Mouse (Mus musculus): ENCODE measurements around the gene Lrrc8c. TPM values are rescaled to one million over a fixed set of nuclear protein-coding genes. Genes with fewer than 3 reads are reported as not detected.

Lrrc8c gene
- polyA plus RNA-seq, 1 experiment from 2014 or later, result 14.2 TPM

GRCm38 (mm10) chr5:105494246-105494917, 24.8 kb upstream of the Lrrc8c start:
- no peak for DNase-seq (ENCODE audit: low spot score)
- Histone ChIP-seq H3K27ac (no peak overlapping the region), H3K4me3 (no peak overlapping the region), H3K27me3 (ENCODE audit: low read depth, poor library complexity, severe bottlenecking) (peaks cover 23% of the 10 kb centered on the region; the same call in 1 of the 2 replicates), H3K36me3 (no peaks in the 10 kb centered on the region), H3K4me1 (peaks cover 38% of the 10 kb centered on the region), H3K9me3 (replicated peaks) (no peaks in the 10 kb centered on the region)
- 45% methylated on average over 10 of the region's 10 CpGs for WGBS

DNA sequence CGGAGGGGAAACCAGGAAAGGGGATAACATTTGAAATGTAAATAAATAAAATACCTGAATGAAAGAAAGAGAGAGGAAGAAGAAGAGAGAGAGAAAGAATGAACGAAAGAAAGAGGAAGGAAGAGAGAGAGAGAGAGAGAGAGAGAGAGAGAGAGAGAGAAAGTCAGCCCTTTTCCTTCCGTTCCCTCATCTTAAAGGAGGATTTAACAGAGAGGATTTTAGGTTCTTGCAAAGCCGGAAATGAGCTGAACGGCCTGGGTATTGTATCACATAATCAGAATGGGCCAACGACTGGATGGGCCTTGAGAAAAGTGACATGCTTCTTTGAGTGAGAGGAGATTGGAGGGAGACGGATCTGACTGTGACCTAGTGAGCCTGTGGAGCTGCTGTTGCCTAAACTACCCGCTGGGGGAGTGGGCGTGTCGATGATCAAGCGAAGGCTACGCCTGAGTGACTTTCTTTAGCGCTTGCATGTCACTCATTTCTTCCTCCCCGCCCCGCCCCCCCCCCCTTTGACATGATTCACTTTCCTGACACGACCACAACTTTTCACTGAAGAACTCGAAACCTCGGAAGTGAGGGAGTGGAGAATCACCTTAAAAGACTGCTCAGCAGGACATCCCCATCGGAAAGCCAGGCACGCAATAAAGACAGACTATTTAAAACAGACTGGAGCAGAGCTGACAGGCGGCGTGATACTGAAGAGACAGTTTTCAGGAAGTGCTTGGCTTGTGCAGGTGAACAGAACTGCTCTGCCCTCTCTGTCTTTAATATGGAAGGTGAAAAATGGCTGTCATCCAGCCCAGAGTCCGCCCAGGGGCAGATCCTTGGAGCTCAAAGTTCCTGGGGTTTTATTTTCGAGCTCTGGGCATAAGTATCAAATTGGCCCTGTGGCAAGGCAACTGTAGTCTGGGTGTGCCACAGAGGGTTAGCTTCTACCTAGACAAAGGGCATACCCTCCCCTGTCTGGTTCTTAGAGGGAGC, 24.0 kb upstream of the Lrrc8c start:
- Histone ChIP-seq H3K9me3 (replicated peaks) (no peaks in the 10 kb centered on the region), H3K36me3 (no peaks in the 10 kb centered on the region), H3K4me3 (peak overlapping the region; percentile 37), H3K27me3 (ENCODE audit: low read depth, poor library complexity, severe bottlenecking) (peaks cover 23% of the 10 kb centered on the region; the same call in 1 of the 2 replicates), H3K4me1 (peaks cover 39% of the 10 kb centered on the region), H3K27ac (no peak overlapping the region)
- 11% methylated on average over 24 of the region's 24 CpGs for WGBS
- peak; percentile 75 for DNase-seq (ENCODE audit: low spot score)

DNA sequence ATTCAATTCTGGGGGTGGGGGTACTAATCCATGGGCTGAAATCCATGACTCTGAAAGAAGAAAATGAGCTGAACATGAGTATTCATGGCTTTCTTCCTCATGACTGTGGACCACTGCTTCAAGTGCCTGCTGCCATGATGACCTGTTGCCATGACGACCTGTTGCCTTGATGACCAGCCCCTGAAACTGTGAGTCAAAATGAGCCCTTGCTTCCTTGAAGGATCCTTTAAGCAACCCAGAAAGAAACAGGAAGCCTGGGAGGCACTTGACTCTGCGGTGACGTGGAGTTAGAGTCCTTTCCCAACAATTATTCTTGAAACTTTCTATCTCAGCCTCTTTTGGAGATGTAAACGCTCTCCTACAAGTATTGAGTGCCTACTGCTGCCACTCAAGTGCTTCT, 23.1 kb upstream of the Lrrc8c start:
- Histone ChIP-seq H3K27me3 (ENCODE audit: low read depth, poor library complexity, severe bottlenecking) (peaks cover 19% of the 10 kb centered on the region; the same call in 1 of the 2 replicates), H3K36me3 (no peaks in the 10 kb centered on the region), H3K4me1 (peaks cover 49% of the 10 kb centered on the region), H3K27ac (no peak overlapping the region), H3K9me3 (replicated peaks) (no peaks in the 10 kb centered on the region), H3K4me3 (no peak overlapping the region)
- 90% methylated on average over 4 of the region's 4 CpGs for WGBS
- no peak for DNase-seq (ENCODE audit: low spot score)

DNA sequence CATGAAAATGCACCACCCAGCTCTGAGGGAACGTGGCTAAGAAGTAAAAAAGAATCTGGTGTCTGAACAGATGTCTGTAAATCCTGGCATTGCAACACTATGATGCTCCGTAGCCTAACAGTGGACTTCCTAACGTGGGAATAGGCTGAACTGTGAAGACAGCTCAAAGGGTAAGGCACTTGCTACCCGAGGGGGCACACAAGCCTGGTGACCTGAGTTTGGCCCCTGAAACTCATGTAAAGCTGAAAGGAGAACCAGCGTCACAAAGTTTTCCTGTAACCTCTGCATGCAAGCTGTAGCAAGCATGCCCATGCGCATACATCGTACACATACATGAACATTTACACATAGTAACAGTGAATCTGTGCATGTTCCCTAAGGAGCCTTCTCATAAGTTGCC, 22.6 kb upstream of the Lrrc8c start:
- WGBS, result 92% methylated on average over 7 of the region's 7 CpGs
- no peak overlapping the region for H3K27ac ChIP-seq
- peaks cover 18% of the 10 kb centered on the region; the same call in 1 of the 2 replicates for H3K27me3 ChIP-seq (ENCODE audit: low read depth, poor library complexity, severe bottlenecking)
- H3K4me1 ChIP-seq, result peaks cover 49% of the 10 kb centered on the region
- DNase-seq (ENCODE audit: low spot score), result no peak
- H3K4me3 ChIP-seq, result no peak overlapping the region
- H3K36me3 ChIP-seq, result no peaks in the 10 kb centered on the region
- H3K9me3 ChIP-seq (replicated peaks), result no peaks in the 10 kb centered on the region

GRCm38 (mm10) chr5:105498429-105499000, 20.7 kb upstream of the Lrrc8c start:
- DNase-seq (ENCODE audit: low spot score), result no peak
- 70% methylated on average over 4 of the region's 4 CpGs for WGBS
- H3K27ac ChIP-seq, result no peak overlapping the region
- peaks cover 16% of the 10 kb centered on the region; the same call in 1 of the 2 replicates for H3K27me3 ChIP-seq (ENCODE audit: low read depth, poor library complexity, severe bottlenecking)
- peaks cover 37% of the 10 kb centered on the region for H3K4me1 ChIP-seq
- H3K36me3 ChIP-seq, result no peaks in the 10 kb centered on the region
- no peaks in the 10 kb centered on the region for H3K9me3 ChIP-seq (replicated peaks)
- H3K4me3 ChIP-seq, result no peak overlapping the region

DNA sequence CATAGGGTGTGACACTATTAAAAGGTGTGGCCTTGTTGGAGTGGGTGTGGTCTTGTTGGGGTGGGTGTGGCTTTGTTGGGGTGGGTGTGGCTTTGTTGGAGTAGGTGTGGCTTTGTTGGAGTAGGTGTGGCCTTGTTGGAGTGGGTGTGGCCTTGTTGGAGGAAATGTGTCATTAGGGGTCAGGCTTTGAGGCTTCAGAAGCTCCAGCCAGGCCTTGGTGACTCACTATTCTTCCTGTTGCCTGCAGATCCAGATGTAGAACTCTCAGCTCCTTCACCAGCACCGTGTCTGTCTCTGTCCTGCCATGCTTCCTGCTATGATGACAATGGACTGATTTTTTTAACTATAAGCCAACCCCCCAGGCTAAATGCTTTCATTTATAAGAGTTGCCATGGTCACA, 19.8 kb upstream of the Lrrc8c start:
- H3K4me1 ChIP-seq, result peaks cover 33% of the 10 kb centered on the region
- no peaks in the 10 kb centered on the region for H3K9me3 ChIP-seq (replicated peaks)
- no peak overlapping the region for H3K27ac ChIP-seq
- no peak for DNase-seq (ENCODE audit: low spot score)
- 91% methylated on average over 1 of the region's 1 CpGs for WGBS
- H3K4me3 ChIP-seq, result no peak overlapping the region
- H3K27me3 ChIP-seq (ENCODE audit: low read depth, poor library complexity, severe bottlenecking), result peaks cover 7% of the 10 kb centered on the region; the same call in 1 of the 2 replicates
- H3K36me3 ChIP-seq, result no peaks in the 10 kb centered on the region

DNA sequence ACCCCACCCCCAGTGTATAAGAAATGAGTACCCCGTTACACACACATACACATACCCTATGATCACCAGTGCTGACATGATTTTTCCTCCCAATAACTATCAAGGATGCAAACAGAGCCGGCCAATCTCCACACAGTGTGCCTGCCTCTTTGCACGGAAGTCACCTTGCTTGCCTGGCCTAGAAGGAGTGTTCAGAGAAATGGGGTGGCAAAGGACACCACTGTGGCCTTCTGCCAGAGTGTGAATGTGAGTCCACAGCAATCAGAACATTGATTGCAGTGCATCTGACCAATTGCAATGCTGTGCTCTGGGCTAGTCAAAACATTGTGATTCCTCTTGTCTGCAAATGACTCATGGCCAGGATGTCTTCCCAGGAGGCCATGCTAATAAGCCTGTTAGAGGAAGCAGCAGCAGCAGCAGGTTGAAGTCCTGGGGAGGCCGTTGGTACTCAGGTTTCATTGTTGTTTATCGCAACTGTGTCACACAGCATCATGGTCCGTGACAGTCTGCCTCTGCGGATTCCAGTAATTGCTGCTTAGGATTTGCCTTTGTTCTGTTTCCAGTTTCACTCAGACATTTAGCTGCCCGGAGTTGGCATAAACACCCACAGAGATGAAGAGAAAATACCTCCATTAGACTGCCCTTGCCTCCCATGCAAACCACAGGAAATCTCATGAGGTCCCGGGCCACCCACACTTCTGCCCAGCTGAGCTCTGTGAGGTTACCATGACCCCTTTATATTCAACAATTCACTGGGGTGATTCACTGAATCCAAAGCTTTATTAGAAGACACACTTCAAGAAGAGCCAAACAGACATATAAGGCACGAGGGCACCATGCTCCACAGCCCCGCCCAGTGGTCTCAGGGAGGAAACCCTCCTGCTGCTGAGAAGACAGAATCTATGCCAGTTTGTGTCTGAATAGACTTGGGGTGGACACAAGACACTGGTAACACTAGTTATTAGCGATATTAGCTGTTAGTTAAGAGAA, 18.8 kb upstream of the Lrrc8c start:
- no peaks in the 10 kb centered on the region for H3K36me3 ChIP-seq
- no peaks in the 10 kb centered on the region for H3K9me3 ChIP-seq (replicated peaks)
- no peak overlapping the region for H3K4me3 ChIP-seq
- 0 out of 2 replicates have a peak overlapping the region, but pooled peaks have one; percentile 5 for H3K27ac ChIP-seq
- peaks cover 4% of the 10 kb centered on the region; the same call in 1 of the 2 replicates for H3K27me3 ChIP-seq (ENCODE audit: low read depth, poor library complexity, severe bottlenecking)
- WGBS, result 53% methylated on average over 12 of the region's 12 CpGs
- no peak for DNase-seq (ENCODE audit: low spot score)
- peaks cover 23% of the 10 kb centered on the region for H3K4me1 ChIP-seq

- Histone ChIP-seq H3K4me3 (no peak overlapping the region), H3K27ac (peak overlapping the region; percentile 9; the same call in 1 of the 2 replicates), H3K36me3 (no peaks in the 10 kb centered on the region), H3K27me3 (ENCODE audit: low read depth, poor library complexity, severe bottlenecking) (peaks cover 4% of the 10 kb centered on the region; the same call in 1 of the 2 replicates), H3K4me1 (peaks cover 18% of the 10 kb centered on the region), H3K9me3 (replicated peaks) (no peaks in the 10 kb centered on the region)
- WGBS, result 88% methylated on average over 3 of the region's 3 CpGs
- DNase-seq (ENCODE audit: low spot score), result no peak
Measured at GRCm38 (mm10) chr5:105501136-105501535, 18.1 kb upstream of the Lrrc8c start.

- H3K27me3 ChIP-seq (ENCODE audit: low read depth, poor library complexity, severe bottlenecking), result no peaks in the 10 kb centered on the region
- no peaks in the 10 kb centered on the region for H3K9me3 ChIP-seq (replicated peaks)
- no peaks in the 10 kb centered on the region for H3K36me3 ChIP-seq
- H3K4me1 ChIP-seq, result no peaks in the 10 kb centered on the region
- no peak for DNase-seq (ENCODE audit: low spot score)
- WGBS, result 91% methylated on average over 6 of the region's 6 CpGs
- H3K4me3 ChIP-seq, result no peak overlapping the region
- no peak overlapping the region for H3K27ac ChIP-seq
Measured at GRCm38 (mm10) chr5:105508813-105509212, 10.4 kb upstream of the Lrrc8c start.

GRCm38 (mm10) chr5:105512297-105512696, 6.9 kb upstream of the Lrrc8c start:
- DNase-seq (ENCODE audit: low spot score), result no peak
- no peak overlapping the region for H3K4me3 ChIP-seq
- no peak overlapping the region for H3K27ac ChIP-seq
- WGBS, result 71% methylated on average over 4 of the region's 4 CpGs
- peaks cover 22% of the 10 kb centered on the region for H3K4me1 ChIP-seq
- no peaks in the 10 kb centered on the region for H3K9me3 ChIP-seq (replicated peaks)
- H3K36me3 ChIP-seq, result no peaks in the 10 kb centered on the region
- H3K27me3 ChIP-seq (ENCODE audit: low read depth, poor library complexity, severe bottlenecking), result no peaks in the 10 kb centered on the region

DNA sequence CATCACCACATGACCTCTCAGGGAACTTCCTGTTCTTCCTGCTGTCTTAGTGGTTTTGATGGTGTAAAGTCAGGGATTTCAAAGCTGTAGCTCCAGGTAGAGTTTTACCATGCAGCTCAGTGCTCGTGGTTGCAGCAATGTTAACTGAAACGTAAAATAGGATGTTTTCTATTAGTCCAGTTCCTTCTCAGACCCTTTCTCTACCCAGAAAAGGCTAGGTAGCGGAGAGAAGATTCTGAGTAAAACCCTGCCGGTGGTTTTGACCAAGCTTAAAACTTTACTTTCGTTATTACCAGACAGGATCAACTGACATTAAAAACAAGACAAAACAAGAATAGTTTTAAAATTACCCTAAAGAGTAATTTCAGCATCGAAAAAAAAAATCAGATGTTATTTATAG, 3.7 kb upstream of the Lrrc8c start:
- no peak for DNase-seq (ENCODE audit: low spot score)
- H3K36me3 ChIP-seq, result no peaks in the 10 kb centered on the region
- H3K4me3 ChIP-seq, result no peak overlapping the region
- H3K27ac ChIP-seq, result no peak overlapping the region
- H3K4me1 ChIP-seq, result peaks cover 45% of the 10 kb centered on the region
- 69% methylated on average over 6 of the region's 6 CpGs for WGBS
- H3K27me3 ChIP-seq (ENCODE audit: low read depth, poor library complexity, severe bottlenecking), result peaks cover 12% of the 10 kb centered on the region
- H3K9me3 ChIP-seq (replicated peaks), result no peaks in the 10 kb centered on the region

DNA sequence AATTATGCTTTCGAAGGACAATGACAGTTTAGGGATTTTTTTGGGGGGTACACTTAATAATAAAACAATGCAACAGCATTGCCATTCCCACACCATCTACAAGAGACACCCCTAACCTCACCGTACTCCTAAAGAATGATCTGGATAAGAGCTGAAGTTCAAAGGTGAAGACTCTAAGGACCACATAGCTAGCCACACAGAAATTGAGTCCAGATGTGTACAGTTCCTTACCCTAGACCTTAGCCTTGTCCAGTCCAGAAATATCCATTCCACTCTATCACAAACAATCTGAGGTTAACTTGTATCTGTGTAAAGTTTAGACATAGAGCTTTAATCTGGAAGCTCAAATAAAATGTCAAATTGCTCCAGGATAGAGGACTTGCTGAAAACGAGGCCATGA, 2.9 kb upstream of the Lrrc8c start:
- DNase-seq (ENCODE audit: low spot score), result no peak
- Histone ChIP-seq H3K4me3 (no peak overlapping the region), H3K36me3 (no peaks in the 10 kb centered on the region), H3K4me1 (peaks cover 48% of the 10 kb centered on the region), H3K27ac (no peak overlapping the region), H3K9me3 (replicated peaks) (no peaks in the 10 kb centered on the region), H3K27me3 (ENCODE audit: low read depth, poor library complexity, severe bottlenecking) (peaks cover 12% of the 10 kb centered on the region)
- WGBS, result 46% methylated on average over 3 of the region's 3 CpGs
